In genomic region chr3:68764917-68765598, GRCm38 (mm10) we compare ENCODE assay signal across 8 mouse cellular contexts.
A peak's percentile ranks its signal among the peaks of the same experiment; 100 is the strongest.
DNase-seq lines count a peak whose midpoint lies in the region; ATAC-seq and TF ChIP-seq lines count a peak whose summit lies in the region.

No protein-coding gene starts in this region.

- no peaks in the 10 kb centered on the region for H3K9me3 ChIP-seq in embryonic facial prominence, embryonic 14.5 days (ENCODE audit: control insufficient read depth, low read length)
- H3K9me3 ChIP-seq in embryonic facial prominence, embryonic 10.5 days = no peaks in the 10 kb centered on the region
- no peaks in the 10 kb centered on the region for H3K9me3 ChIP-seq in liver, embryonic 14.5 days (ENCODE audit: control insufficient read depth, low read length)
- H3K9me3 ChIP-seq in midbrain, postnatal 0 days (ENCODE audit: low read length) = no peaks in the 10 kb centered on the region

- H3K4me2 ChIP-seq in embryonic facial prominence, embryonic 14.5 days (ENCODE audit: low read depth, low read length) = no peak overlapping the region
- no peak overlapping the region for H3K4me2 ChIP-seq in liver, embryonic 14.5 days (ENCODE audit: low read depth)
- no peak overlapping the region for H3K4me2 ChIP-seq in midbrain, postnatal 0 days (ENCODE audit: low read depth, low read length, poor library complexity, severe bottlenecking)

- H3K36me3 ChIP-seq in embryonic facial prominence, embryonic 14.5 days (ENCODE audit: control insufficient read depth, insufficient read depth, low read length) = no peaks in the 10 kb centered on the region
- H3K36me3 ChIP-seq in embryonic facial prominence, embryonic 10.5 days (replicated peaks) = no peaks in the 10 kb centered on the region
- no peaks in the 10 kb centered on the region for H3K36me3 ChIP-seq in liver, embryonic 14.5 days (replicated peaks; ENCODE audit: control insufficient read depth, insufficient read depth, low read depth)
- H3K36me3 ChIP-seq in midbrain, postnatal 0 days (ENCODE audit: insufficient read depth, low read length) = no peaks in the 10 kb centered on the region

- WGBS in embryonic facial prominence, embryonic 14.5 days = 71% methylated on average over 7 of the region's 7 CpGs
- WGBS in embryonic facial prominence, embryonic 10.5 days = 82% methylated on average over 7 of the region's 7 CpGs
- 34% methylated on average over 7 of the region's 7 CpGs for WGBS in liver, embryonic 14.5 days (ENCODE audit: insufficient replicate concordance)
- WGBS in midbrain, postnatal 0 days = 82% methylated on average over 7 of the region's 7 CpGs

- H3K27me3 ChIP-seq in embryonic facial prominence, embryonic 14.5 days (replicated peaks; ENCODE audit: control insufficient read depth, insufficient read depth, low read length) = no peaks in the 10 kb centered on the region
- H3K27me3 ChIP-seq in embryonic facial prominence, embryonic 10.5 days (replicated peaks; ENCODE audit: low read depth, poor library complexity, severe bottlenecking) = no peaks in the 10 kb centered on the region
- no peaks in the 10 kb centered on the region for H3K27me3 ChIP-seq in liver, embryonic 14.5 days (ENCODE audit: control insufficient read depth, insufficient read depth, low read length)
- no peaks in the 10 kb centered on the region for H3K27me3 ChIP-seq in midbrain, postnatal 0 days (ENCODE audit: insufficient read depth, low read length)

- H3K4me1 ChIP-seq in embryonic facial prominence, embryonic 14.5 days (ENCODE audit: control insufficient read depth, insufficient read depth, low read length) = peaks cover 3% of the 10 kb centered on the region; the same call in 1 of the 2 replicates
- peaks cover 23% of the 10 kb centered on the region for H3K4me1 ChIP-seq in embryonic facial prominence, embryonic 10.5 days
- H3K4me1 ChIP-seq in liver, embryonic 14.5 days (replicated peaks; ENCODE audit: control insufficient read depth in 2 of 2, insufficient read depth in 2 of 2, low read length in 1 of 2) = peaks cover 0 to 18% of the 10 kb centered on the region in 2 experiments; a peak in 3 of 4 replicates
- H3K4me1 ChIP-seq in midbrain, postnatal 0 days (ENCODE audit: insufficient read depth, low read length) = no peaks in the 10 kb centered on the region

- H3K9ac ChIP-seq in embryonic facial prominence, embryonic 14.5 days (ENCODE audit: low read depth, low read length) = no peak overlapping the region
- no peak overlapping the region for H3K9ac ChIP-seq in liver, embryonic 14.5 days (replicated peaks)
- no peak overlapping the region for H3K9ac ChIP-seq in midbrain, postnatal 0 days (replicated peaks; ENCODE audit: low read length, poor library complexity, severe bottlenecking)

- peak; percentile 26 for DNase-seq in embryonic facial prominence, embryonic 14.5 days (ENCODE audit: low spot score)
- no peak for DNase-seq in embryonic facial prominence, embryonic 10.5 days (ENCODE audit: low spot score)
- DNase-seq in adrenal gland, adult 18-20 months (ENCODE audit: low spot score in 2 of 2) = peak; percentile 30 to 38
- DNase-seq in heart, adult 9 months (ENCODE audit: low spot score in 2 of 2) = peak; percentile 82 to 89
- DNase-seq in liver, embryonic 14.5 days (ENCODE audit: low read depth in 3 of 3, low spot score in 3 of 3) = no peak
- DNase-seq in skeletal muscle tissue, adult 2 months (ENCODE audit: low read depth, low spot score) = peak; percentile 53
- DNase-seq in embryo, embryonic 10.5 days (ENCODE audit: low spot score) = no peak
- DNase-seq in midbrain, postnatal 0 days (ENCODE audit: low spot score) = no peak

- no peak for TF ChIP-seq CTCF in liver, embryonic 14.5 days (IDR thresholded peaks at IDR 0.05; ENCODE audit: low read depth)
- TF ChIP-seq CTCF in midbrain, postnatal 0 days (IDR thresholded peaks at IDR 0.05) = no peak

- no peak for ATAC-seq in embryonic facial prominence, embryonic 14.5 days (ENCODE audit: low read depth)
- ATAC-seq in liver, embryonic 14.5 days (ENCODE audit: insufficient read depth) = peak; percentile 31; the same call in 1 of the 2 replicates
- no peak for ATAC-seq in midbrain, postnatal 0 days (ENCODE audit: low FRiP score)

- no peak overlapping the region for H3K27ac ChIP-seq in embryonic facial prominence, embryonic 14.5 days (replicated peaks; ENCODE audit: low read depth, low read length)
- no peak overlapping the region for H3K27ac ChIP-seq in embryonic facial prominence, embryonic 10.5 days (replicated peaks)
- H3K27ac ChIP-seq in liver, embryonic 14.5 days = no peak overlapping the region
- no peak overlapping the region for H3K27ac ChIP-seq in midbrain, postnatal 0 days (ENCODE audit: low read depth, low read length)

- no peak for TF ChIP-seq EP300 in liver, embryonic 14.5 days (IDR thresholded peaks at IDR 0.05; ENCODE audit: low read depth)

- no peak overlapping the region for H3K4me3 ChIP-seq in embryonic facial prominence, embryonic 14.5 days (ENCODE audit: low read depth, low read length)
- no peak overlapping the region for H3K4me3 ChIP-seq in embryonic facial prominence, embryonic 10.5 days
- no peak overlapping the region for H3K4me3 ChIP-seq in liver, embryonic 14.5 days (ENCODE audit: insufficient read depth in 1 of 2, low read depth in 2 of 2, low read length in 2 of 2)
- H3K4me3 ChIP-seq in midbrain, postnatal 0 days (ENCODE audit: low read depth, low read length) = no peak overlapping the region

Comparison
In these comparisons a context has a peak if more than half of its experiments do, and no peak if none do; other contexts are left out.
1. DNase-seq: peak in embryonic facial prominence, embryonic 14.5 days (single experiment), adrenal gland, adult 18-20 months (2 of 2), heart, adult 9 months (2 of 2) and skeletal muscle tissue, adult 2 months (single experiment); none in embryonic facial prominence, embryonic 10.5 days (single experiment), liver, embryonic 14.5 days (0 of 3), embryo, embryonic 10.5 days (single experiment) and midbrain, postnatal 0 days (single experiment).